Mouse (Mus musculus): ENCODE results near the gene Tmem87b. TPM values are rescaled to one million over a fixed set of nuclear protein-coding genes. Genes with fewer than 3 reads are reported as not detected.
A peak's percentile ranks its signal among the peaks of the same experiment; 100 is the strongest.

Gene Tmem87b
- 10 to 100 TPM; 18.4 to 22.1 TPM for polyA plus RNA-seq (2017; shearing (Covaris generic))

GRCm38 (mm10) chr2:128817786-128818681, at the start of gene Tmem87b:
TSS of gene Tmem87b (plus strand) at chr2:128818118.
- peak; percentile 88 for ATAC-seq

GRCm38 (mm10) chr2:128768545-128769247, 49.2 kb upstream of the Tmem87b start:
- no peak for ATAC-seq

GRCm38 (mm10) chr2:128770557-128770956, 47.4 kb upstream of the Tmem87b start:
- ATAC-seq: no peak

GRCm38 (mm10) chr2:128771048-128771447, 46.9 kb upstream of the Tmem87b start:
- no peak for ATAC-seq

- ATAC-seq: no peak
Measured at GRCm38 (mm10) chr2:128771750-128772338, 46.1 kb upstream of the Tmem87b start.

- ATAC-seq: no peak
Measured at GRCm38 (mm10) chr2:128782231-128782630, 35.7 kb upstream of the Tmem87b start.

GRCm38 (mm10) chr2:128783660-128784345, 34.1 kb upstream of the Tmem87b start:
- no peak for ATAC-seq

- no peak for ATAC-seq
Measured at GRCm38 (mm10) chr2:128784814-128785213, 33.1 kb upstream of the Tmem87b start.

GRCm38 (mm10) chr2:128786341-128786740, 31.6 kb upstream of the Tmem87b start:
- ATAC-seq: no peak

- ATAC-seq: no peak
Measured at GRCm38 (mm10) chr2:128786795-128787194, 31.1 kb upstream of the Tmem87b start.

- ATAC-seq: no peak
Measured at GRCm38 (mm10) chr2:128787805-128788204, 30.1 kb upstream of the Tmem87b start.

- ATAC-seq: no peak
Measured at GRCm38 (mm10) chr2:128790875-128791614, 26.9 kb upstream of the Tmem87b start.

GRCm38 (mm10) chr2:128793958-128794357, 24.0 kb upstream of the Tmem87b start:
- no peak for ATAC-seq

GRCm38 (mm10) chr2:128796463-128796862, 21.5 kb upstream of the Tmem87b start:
- no peak for ATAC-seq

- ATAC-seq: no peak
Measured at GRCm38 (mm10) chr2:128803441-128803840, 14.5 kb upstream of the Tmem87b start.

GRCm38 (mm10) chr2:128805341-128805740, 12.6 kb upstream of the Tmem87b start:
- no peak for ATAC-seq

GRCm38 (mm10) chr2:128806561-128806960, 11.4 kb upstream of the Tmem87b start:
- no peak for ATAC-seq

- no peak for ATAC-seq
Measured at GRCm38 (mm10) chr2:128812761-128813160, 5.2 kb upstream of the Tmem87b start.

- no peak for ATAC-seq
Measured at GRCm38 (mm10) chr2:128816311-128816710, 1.6 kb upstream of the Tmem87b start.

GRCm38 (mm10) chr2:128816916-128817315, 1.0 kb upstream of the Tmem87b start:
- no peak for ATAC-seq

GRCm38 (mm10) chr2:128817387-128817785, 532 bp upstream of the Tmem87b start:
- peak; percentile 39 for ATAC-seq

Data from CD4-positive, CD25-positive, alpha-beta regulatory T cell, adult 4 months (primary cell).